Mouse (Mus musculus) liver, embryonic 16.5 days (tissue): ENCODE measurements at regions not wholly inside any gene's neighbourhood (a gene's known extent, or its start where the extent isn't known, plus 50 kb on each side); places are given as distances from the start of the nearest gene placed in this dataset.

ENCODE experiments used
- ATAC-seq: fragments of 200-750 bp; cut with Nextera tagmentation; 2 replicates; pipeline ENCODE4 v1.8.0; 2017; ENCODE audit warnings: low read depth, mild to moderate bottlenecking, moderate number of reproducible peaks, moderate library complexity
- H3K27ac ChIP-seq: fragments of 300-500 bp; sonication (generic); 2 replicates; pipeline ENCODE4 v1.5.1; 2014; ENCODE audit warnings: mild to moderate bottlenecking, low read length
- H3K27me3 ChIP-seq: fragments of 300-500 bp; sonication (generic); 2 replicates; pipeline ENCODE4 v1.6.1; 2014; ENCODE audit warnings: low read depth, low read length, mixed read lengths; ENCODE audit not compliant: control insufficient read depth, insufficient read depth
- H3K36me3 ChIP-seq: fragments of 300-500 bp; sonication (generic); 2 replicates; pipeline ENCODE4 v1.6.1; 2014; ENCODE audit warnings: mild to moderate bottlenecking; ENCODE audit not compliant: control insufficient read depth, insufficient read depth
- H3K4me1 ChIP-seq: fragments of 300-500 bp; sonication (generic); 2 replicates; pipeline ENCODE4 v1.6.1; 2014; ENCODE audit warnings: low read depth, low read length, mixed read lengths; ENCODE audit not compliant: control insufficient read depth
- H3K4me2 ChIP-seq: fragments of 300-500 bp; sonication (generic); 2 replicates; pipeline ENCODE4 v1.6.1; 2014; ENCODE audit warnings: low read depth, low read length, mixed read lengths
- H3K4me3 ChIP-seq: fragments of 300-500 bp; sonication (generic); 2 replicates; pipeline ENCODE4 v1.5.1; 2014; ENCODE audit warnings: low read depth, mild to moderate bottlenecking, low read length
- H3K9ac ChIP-seq: fragments of 300-500 bp; sonication (generic); 2 replicates; pipeline ENCODE4 v1.6.1; 2014; ENCODE audit warnings: low read depth, low read length
- H3K9me3 ChIP-seq: fragments of 300-500 bp; sonication (generic); replicated peaks from 2 replicates; pipeline ENCODE4 v1.6.1; 2016; ENCODE audit warnings: low read length; ENCODE audit not compliant: control insufficient read depth
- WGBS: fragments of 180-500 bp; shearing (Covaris S2); extraction: QIAGEN DNeasy Blood & Tissue Kit; methylation state at CpG from one replicate; pipeline ENCODE4 v1.1.7; 2014; ENCODE audit not compliant: insufficient replicate concordance; 5-methylcytosine and 5-hydroxymethylcytosine counted together

GRCm38 (mm10) chr7:70821861-70822260, 455.3 kb upstream of the Nr2f2 start:
- no peaks in the 10 kb centered on the region for H3K36me3 ChIP-seq
- H3K4me3 ChIP-seq, result no peak overlapping the region
- H3K4me2 ChIP-seq, result no peak overlapping the region
- 63% methylated on average over 4 of the region's 4 CpGs for WGBS
- H3K9ac ChIP-seq, result no peak overlapping the region
- H3K9me3 ChIP-seq, result no peaks in the 10 kb centered on the region
- H3K27me3 ChIP-seq, result no peaks in the 10 kb centered on the region
- no peak for ATAC-seq
- no peak overlapping the region for H3K27ac ChIP-seq
- no peaks in the 10 kb centered on the region for H3K4me1 ChIP-seq

GRCm38 (mm10) chr7:70817347-70817913, 450.9 kb upstream of the Nr2f2 start:
- H3K9ac ChIP-seq, result no peak overlapping the region
- no peak overlapping the region for H3K4me2 ChIP-seq
- no peak for ATAC-seq
- H3K27me3 ChIP-seq, result no peaks in the 10 kb centered on the region
- H3K4me1 ChIP-seq, result no peaks in the 10 kb centered on the region
- no peaks in the 10 kb centered on the region for H3K9me3 ChIP-seq
- 62% methylated on average over 6 of the region's 6 CpGs for WGBS
- no peaks in the 10 kb centered on the region for H3K36me3 ChIP-seq
- no peak overlapping the region for H3K4me3 ChIP-seq
- H3K27ac ChIP-seq, result no peak overlapping the region

- H3K27me3 ChIP-seq, result no peaks in the 10 kb centered on the region
- no peaks in the 10 kb centered on the region for H3K4me1 ChIP-seq
- H3K4me2 ChIP-seq, result no peak overlapping the region
- no peaks in the 10 kb centered on the region for H3K36me3 ChIP-seq
- H3K9me3 ChIP-seq, result no peaks in the 10 kb centered on the region
- no peak for ATAC-seq
- WGBS, result 46% methylated on average over 3 of the region's 3 CpGs
- no peak overlapping the region for H3K27ac ChIP-seq
- no peak overlapping the region for H3K9ac ChIP-seq
- no peak overlapping the region for H3K4me3 ChIP-seq
These were observed 447.9 kb upstream of the Nr2f2 start for GRCm38 (mm10) chr7:70814391-70814790.

GRCm38 (mm10) chr7:70813101-70813500, 446.6 kb upstream of the Nr2f2 start:
- ATAC-seq, result no peak
- H3K4me1 ChIP-seq, result no peaks in the 10 kb centered on the region
- no peak overlapping the region for H3K4me3 ChIP-seq
- no peaks in the 10 kb centered on the region for H3K27me3 ChIP-seq
- H3K9me3 ChIP-seq, result no peaks in the 10 kb centered on the region
- no peak overlapping the region for H3K27ac ChIP-seq
- WGBS, result 53% methylated on average over 5 of the region's 5 CpGs
- no peak overlapping the region for H3K9ac ChIP-seq
- H3K4me2 ChIP-seq, result no peak overlapping the region
- no peaks in the 10 kb centered on the region for H3K36me3 ChIP-seq

- WGBS, result 68% methylated on average over 18 of the region's 18 CpGs
- Histone ChIP-seq H3K9ac (no peak overlapping the region), H3K4me2 (no peak overlapping the region), H3K4me1 (no peaks in the 10 kb centered on the region), H3K4me3 (no peak overlapping the region), H3K36me3 (no peaks in the 10 kb centered on the region), H3K9me3 (no peaks in the 10 kb centered on the region), H3K27ac (no peak overlapping the region), H3K27me3 (no peaks in the 10 kb centered on the region)
- no peak for ATAC-seq
These were observed 444.0 kb upstream of the Nr2f2 start for GRCm38 (mm10) chr7:70810411-70811090.

GRCm38 (mm10) chr7:70804281-70804680, 437.7 kb upstream of the Nr2f2 start:
- no peak for ATAC-seq
- no peak overlapping the region for H3K4me3 ChIP-seq
- WGBS, result 46% methylated on average over 1 of the region's 1 CpGs

GRCm38 (mm10) chr7:70799976-70800375, 433.4 kb upstream of the Nr2f2 start:
- no peaks in the 10 kb centered on the region for H3K9me3 ChIP-seq
- H3K4me2 ChIP-seq, result no peak overlapping the region
- H3K4me3 ChIP-seq, result no peak overlapping the region
- no peak for ATAC-seq
- no peak overlapping the region for H3K27ac ChIP-seq
- no peaks in the 10 kb centered on the region for H3K27me3 ChIP-seq
- no peaks in the 10 kb centered on the region for H3K36me3 ChIP-seq
- 45% methylated on average over 1 of the region's 1 CpGs for WGBS
- no peaks in the 10 kb centered on the region for H3K4me1 ChIP-seq
- H3K9ac ChIP-seq, result no peak overlapping the region

More at GRCm38 (mm10) chr7:70804281-70804680, 437.7 kb upstream of the Nr2f2 start:
- Histone ChIP-seq H3K4me1 (no peaks in the 10 kb centered on the region), H3K27me3 (no peaks in the 10 kb centered on the region), H3K9ac (no peak overlapping the region), H3K36me3 (no peaks in the 10 kb centered on the region), H3K4me2 (no peak overlapping the region), H3K27ac (no peak overlapping the region), H3K9me3 (no peaks in the 10 kb centered on the region)

GRCm38 (mm10) chr7:70799031-70799766, 432.7 kb upstream of the Nr2f2 start:
- WGBS, result 51% methylated on average over 6 of the region's 6 CpGs
- Histone ChIP-seq H3K4me2 (no peak overlapping the region), H3K36me3 (no peaks in the 10 kb centered on the region), H3K4me1 (no peaks in the 10 kb centered on the region), H3K9ac (no peak overlapping the region), H3K9me3 (no peaks in the 10 kb centered on the region), H3K4me3 (no peak overlapping the region), H3K27ac (no peak overlapping the region), H3K27me3 (no peaks in the 10 kb centered on the region)
- no peak; the same call in 1 of the 2 replicates for ATAC-seq
